Mouse (Mus musculus): ENCODE data around the gene Olfr1357. TPM values are rescaled to one million over a fixed set of nuclear protein-coding genes. Genes with fewer than 3 reads are reported as not detected.
"Not testable (repeated sequence)": the region's sequence is repeated elsewhere in the genome, so short reads cannot be mapped to it uniquely, and the experiment has no call there.

The Olfr1357 gene
- not detected in 2 replicates for polyA plus RNA-seq (2012; rRNA removed)

- H3K27me3 ChIP-seq (ENCODE audit: control insufficient read depth, insufficient read depth, low read length): no peaks in the 10 kb centered on the region
- H3K27ac ChIP-seq (ENCODE audit: insufficient read depth, low read length): no peak within 1 kb of the TSS
- no peak for DNase-seq
- H3K4me3 ChIP-seq (replicated peaks; ENCODE audit: insufficient read depth, low read depth, low read length): no peak within 1 kb of the TSS
- no peaks in the 10 kb centered on the region for H3K4me1 ChIP-seq (ENCODE audit: control insufficient read depth, insufficient read depth, low read length)
- WGBS: 89% methylated on average over 1 of the region's 1 CpGs
- no peak for TF ChIP-seq POLR2A (IDR thresholded peaks at IDR 0.05; ENCODE audit: borderline replicate concordance, insufficient read depth, low read length)
Observed at GRCm38 (mm10) chr10:78617974-78618373, at the start of gene Olfr1357. Gene Olfr1357, minus strand, starts transcription at chr10:78618074.

GRCm38 (mm10) chr10:78666696-78667095 lies 48.8 kb upstream of the Olfr1357 start:
- not testable (repeated sequence) for H3K4me3 ChIP-seq (replicated peaks; ENCODE audit: insufficient read depth, low read depth, low read length); H3K27me3 ChIP-seq (ENCODE audit: control insufficient read depth, insufficient read depth, low read length); H3K27ac ChIP-seq (ENCODE audit: insufficient read depth, low read length); H3K4me1 ChIP-seq (ENCODE audit: control insufficient read depth, insufficient read depth, low read length); DNase-seq
- 89% methylated on average over 10 of the region's 10 CpGs for WGBS

- Histone ChIP-seq H3K27me3 (ENCODE audit: control insufficient read depth, insufficient read depth, low read length) (no peaks in the 10 kb centered on the region), H3K4me1 (ENCODE audit: control insufficient read depth, insufficient read depth, low read length) (no peaks in the 10 kb centered on the region), H3K27ac (ENCODE audit: insufficient read depth, low read length) (no peak overlapping the region), H3K4me3 (replicated peaks; ENCODE audit: insufficient read depth, low read depth, low read length) (no peak overlapping the region)
- no peak for DNase-seq
- TF ChIP-seq POLR2A (IDR thresholded peaks at IDR 0.05; ENCODE audit: borderline replicate concordance, insufficient read depth, low read length) (no peak), CTCF (IDR thresholded peaks at IDR 0.05; ENCODE audit: borderline replicate concordance, insufficient read depth, low read depth, low read length) (no peak)
- 94% methylated on average over 1 of the region's 1 CpGs for WGBS
Observed at GRCm38 (mm10) chr10:78664546-78664945, 46.7 kb upstream of the Olfr1357 start.

- Histone ChIP-seq H3K4me3 (replicated peaks; ENCODE audit: insufficient read depth, low read depth, low read length) (no peak overlapping the region), H3K4me1 (ENCODE audit: control insufficient read depth, insufficient read depth, low read length) (no peaks in the 10 kb centered on the region), H3K27me3 (ENCODE audit: control insufficient read depth, insufficient read depth, low read length) (no peaks in the 10 kb centered on the region), H3K27ac (ENCODE audit: insufficient read depth, low read length) (no peak overlapping the region)
- TF ChIP-seq POLR2A (IDR thresholded peaks at IDR 0.05; ENCODE audit: borderline replicate concordance, insufficient read depth, low read length) (no peak), CTCF (IDR thresholded peaks at IDR 0.05; ENCODE audit: borderline replicate concordance, insufficient read depth, low read depth, low read length) (no peak)
- WGBS: 86% methylated on average over 1 of the region's 1 CpGs
- DNase-seq: no peak
Observed at GRCm38 (mm10) chr10:78661198-78661597, 43.3 kb upstream of the Olfr1357 start.

- no peaks in the 10 kb centered on the region for H3K27me3 ChIP-seq (ENCODE audit: control insufficient read depth, insufficient read depth, low read length)
- H3K4me3 ChIP-seq (replicated peaks; ENCODE audit: insufficient read depth, low read depth, low read length): no peak overlapping the region
- no peak overlapping the region for H3K27ac ChIP-seq (ENCODE audit: insufficient read depth, low read length)
- peaks cover 8% of the 10 kb centered on the region for H3K4me1 ChIP-seq (ENCODE audit: control insufficient read depth, insufficient read depth, low read length)
- DNase-seq: peak; percentile 19 to 39
- peak; percentile 67 for TF ChIP-seq CTCF (IDR thresholded peaks at IDR 0.05; ENCODE audit: borderline replicate concordance, insufficient read depth, low read depth, low read length)
- TF ChIP-seq POLR2A (IDR thresholded peaks at IDR 0.05; ENCODE audit: borderline replicate concordance, insufficient read depth, low read length): no peak
- WGBS: 10% methylated on average over 6 of the region's 6 CpGs
Observed at GRCm38 (mm10) chr10:78632311-78632710, 14.4 kb upstream of the Olfr1357 start.

GRCm38 (mm10) chr10:78630194-78630593 lies 12.3 kb upstream of the Olfr1357 start:
- H3K27ac ChIP-seq (ENCODE audit: insufficient read depth, low read length): no peak overlapping the region
- no peaks in the 10 kb centered on the region for H3K27me3 ChIP-seq (ENCODE audit: control insufficient read depth, insufficient read depth, low read length)
- peaks cover 8% of the 10 kb centered on the region for H3K4me1 ChIP-seq (ENCODE audit: control insufficient read depth, insufficient read depth, low read length)
- no peak for TF ChIP-seq CTCF (IDR thresholded peaks at IDR 0.05; ENCODE audit: borderline replicate concordance, insufficient read depth, low read depth, low read length)
- TF ChIP-seq POLR2A (IDR thresholded peaks at IDR 0.05; ENCODE audit: borderline replicate concordance, insufficient read depth, low read length): no peak
- WGBS: 18% methylated on average over 4 of the region's 4 CpGs
- DNase-seq: peak; percentile 58 to 69
- no peak overlapping the region for H3K4me3 ChIP-seq (replicated peaks; ENCODE audit: insufficient read depth, low read depth, low read length)

- WGBS: 76% methylated on average over 3 of the region's 3 CpGs
Observed at GRCm38 (mm10) chr10:78623143-78623542, 5.3 kb upstream of the Olfr1357 start.

GRCm38 (mm10) chr10:78607602-78608001 lies 10.3 kb downstream of the Olfr1357 start:
- TF ChIP-seq CTCF (IDR thresholded peaks at IDR 0.05; ENCODE audit: borderline replicate concordance, insufficient read depth, low read depth, low read length) (no peak), POLR2A (IDR thresholded peaks at IDR 0.05; ENCODE audit: borderline replicate concordance, insufficient read depth, low read length) (no peak)
- no peak for DNase-seq
- Histone ChIP-seq H3K4me3 (replicated peaks; ENCODE audit: insufficient read depth, low read depth, low read length) (no peak overlapping the region), H3K4me1 (ENCODE audit: control insufficient read depth, insufficient read depth, low read length) (no peaks in the 10 kb centered on the region), H3K27me3 (ENCODE audit: control insufficient read depth, insufficient read depth, low read length) (no peaks in the 10 kb centered on the region), H3K27ac (ENCODE audit: insufficient read depth, low read length) (no peak overlapping the region)
- 82% methylated on average over 3 of the region's 3 CpGs for WGBS

More at GRCm38 (mm10) chr10:78623143-78623542, 5.3 kb upstream of the Olfr1357 start:
- not testable (repeated sequence) for H3K4me3 ChIP-seq (replicated peaks; ENCODE audit: insufficient read depth, low read depth, low read length); H3K4me1 ChIP-seq (ENCODE audit: control insufficient read depth, insufficient read depth, low read length); H3K27ac ChIP-seq (ENCODE audit: insufficient read depth, low read length); DNase-seq; H3K27me3 ChIP-seq (ENCODE audit: control insufficient read depth, insufficient read depth, low read length)

- 34% methylated on average over 3 of the region's 3 CpGs for WGBS
- TF ChIP-seq POLR2A (IDR thresholded peaks at IDR 0.05; ENCODE audit: borderline replicate concordance, insufficient read depth, low read length): no peak
- peak; percentile 62; the same call in 1 of the 2 replicates for TF ChIP-seq CTCF (IDR thresholded peaks at IDR 0.05; ENCODE audit: borderline replicate concordance, insufficient read depth, low read depth, low read length)
Observed at GRCm38 (mm10) chr10:78605080-78605479, 12.8 kb downstream of the Olfr1357 start.

More at GRCm38 (mm10) chr10:78605080-78605479, 12.8 kb downstream of the Olfr1357 start:
- peak; percentile 54 to 58 for DNase-seq
- H3K27ac ChIP-seq (ENCODE audit: insufficient read depth, low read length): no peak overlapping the region
- H3K4me1 ChIP-seq (ENCODE audit: control insufficient read depth, insufficient read depth, low read length): no peaks in the 10 kb centered on the region
- no peak overlapping the region for H3K4me3 ChIP-seq (replicated peaks; ENCODE audit: insufficient read depth, low read depth, low read length)
- no peaks in the 10 kb centered on the region for H3K27me3 ChIP-seq (ENCODE audit: control insufficient read depth, insufficient read depth, low read length)

Measured in cerebellum, adult 2 months (tissue).